Mouse (Mus musculus) right cerebral cortex, postnatal 14 days (tissue): ENCODE measurements around the gene Cacna2d3.

Source experiments
- DNase-seq: peaks from one replicate; pipeline ENCODE4 v3.0.0; 2022

The Cacna2d3 gene

GRCm38 (mm10) chr14:29228976-29229716 is 492.5 kb downstream of the Cacna2d3 start:
- DNase-seq: no peak

DNA sequence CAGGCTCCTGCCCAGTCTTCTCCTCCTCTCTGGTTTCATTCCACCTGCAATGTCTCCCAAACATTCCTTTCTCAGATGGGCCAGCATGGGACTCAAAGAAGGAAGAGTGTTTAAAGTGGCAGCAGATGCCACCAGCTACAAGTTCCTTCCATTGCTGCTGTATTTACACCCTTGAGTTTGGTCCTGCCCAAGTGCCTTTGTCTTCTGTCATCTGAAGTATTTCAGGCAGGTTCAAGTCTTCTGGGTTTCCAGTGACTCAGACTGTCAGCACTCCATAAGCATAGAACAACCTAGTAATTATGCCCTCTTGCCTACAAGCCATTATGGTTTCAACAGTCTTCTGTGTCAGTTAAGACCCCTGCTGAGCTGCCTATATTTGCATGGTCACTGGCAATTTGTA is 493.2 kb downstream of the Cacna2d3 start:
- DNase-seq: no peak

- DNase-seq: no peak
These were observed 493.7 kb downstream of the Cacna2d3 start for GRCm38 (mm10) chr14:29227959-29228358.

DNA sequence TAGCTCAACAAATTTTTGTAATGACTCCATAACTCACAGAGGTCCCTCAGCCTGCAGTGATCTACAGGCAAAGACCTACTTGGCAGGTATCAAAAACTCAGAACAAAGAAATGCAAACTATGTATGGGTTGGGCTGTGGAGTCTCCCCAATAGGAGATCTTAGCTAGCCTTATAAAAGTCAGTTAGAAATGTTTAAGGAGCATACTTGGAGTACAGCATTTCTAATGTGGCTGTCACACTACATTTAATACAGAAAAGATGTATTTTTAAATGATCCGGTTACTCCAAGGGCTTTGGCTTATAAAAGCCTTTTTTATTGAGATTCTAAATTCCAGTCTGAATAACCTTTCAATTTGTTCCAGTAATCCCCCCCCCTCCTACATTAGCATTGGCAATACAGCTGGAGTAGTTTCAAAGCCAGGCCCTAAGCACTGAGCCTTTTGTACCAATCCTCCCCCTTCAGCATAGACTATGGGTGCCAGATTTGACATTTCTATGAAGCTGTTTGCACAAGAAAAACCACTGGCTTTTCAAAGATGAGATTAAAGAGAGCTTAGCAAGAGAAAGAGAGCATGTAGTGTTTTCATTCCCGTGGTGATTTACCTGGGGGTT is 495.8 kb downstream of the Cacna2d3 start:
- DNase-seq: no peak

DNA sequence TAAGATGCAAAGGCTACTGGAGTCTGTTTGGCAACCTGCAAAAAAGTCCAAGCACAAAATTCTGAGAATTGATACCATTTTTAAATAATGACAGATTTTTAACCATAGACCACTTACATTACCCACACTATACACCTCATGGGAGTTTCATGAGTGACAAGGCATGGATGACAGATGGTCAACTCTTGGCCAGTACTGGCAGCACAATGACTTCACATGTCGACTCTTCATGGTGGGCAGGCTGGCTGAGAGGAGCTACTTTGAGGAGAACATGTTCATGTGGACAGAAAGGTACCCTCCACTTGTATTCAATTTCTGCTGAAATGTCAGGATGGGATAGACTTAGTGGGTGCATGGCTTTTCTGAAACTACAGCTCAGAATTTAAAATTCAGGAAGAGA is 498.7 kb downstream of the Cacna2d3 start:
- DNase-seq: no peak

DNA sequence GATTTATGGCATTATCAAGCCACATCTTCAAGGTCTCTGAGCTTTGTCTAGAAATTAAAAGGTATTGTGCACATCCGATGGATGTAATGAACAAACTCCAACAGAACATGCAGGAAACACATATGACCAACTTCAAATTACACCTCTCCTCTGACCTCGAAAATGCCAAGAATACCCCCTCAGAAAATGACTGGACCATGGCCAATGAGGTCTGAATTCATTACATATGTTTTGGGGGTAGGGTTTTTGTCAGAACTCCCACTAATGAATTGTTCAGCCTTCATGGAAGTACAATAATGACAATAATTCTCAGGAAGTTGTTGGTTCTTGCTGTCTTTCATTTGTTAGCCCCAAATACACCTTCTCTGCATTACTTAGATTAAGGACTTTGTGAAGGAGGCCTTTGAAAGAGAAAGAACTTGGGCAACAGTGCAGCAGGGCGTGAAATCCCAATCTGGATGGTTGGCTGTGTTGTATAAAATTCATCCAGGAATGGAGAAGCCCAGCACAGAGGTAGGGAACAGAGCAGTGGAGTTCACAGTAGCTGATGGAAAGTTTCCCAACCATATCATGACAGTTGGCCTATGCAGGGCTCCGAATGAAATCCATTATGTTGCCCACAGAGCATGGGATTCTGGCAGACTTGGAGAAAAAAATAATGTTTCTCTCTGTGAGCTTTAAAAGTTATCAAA is 499.3 kb downstream of the Cacna2d3 start:
- no peak for DNase-seq

DNA sequence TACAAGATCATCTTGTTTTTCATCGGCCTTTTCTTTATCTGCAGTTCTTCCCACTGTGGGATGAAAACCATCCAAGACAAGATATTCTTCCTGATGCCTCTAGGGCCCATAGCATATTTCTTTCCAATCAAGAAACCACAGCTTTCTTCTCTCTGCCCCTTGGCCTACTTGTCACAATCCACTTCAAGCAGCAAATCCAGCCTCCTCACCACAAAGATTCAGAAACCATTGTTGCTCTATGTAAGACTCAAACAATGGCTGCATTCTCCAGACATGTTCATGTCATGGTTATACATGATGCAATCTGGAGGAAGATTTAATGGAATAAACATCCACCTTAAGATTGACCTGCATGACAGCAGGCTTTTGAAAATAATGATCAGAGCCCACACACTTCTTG is 505.6 kb downstream of the Cacna2d3 start:
- DNase-seq: no peak

DNA sequence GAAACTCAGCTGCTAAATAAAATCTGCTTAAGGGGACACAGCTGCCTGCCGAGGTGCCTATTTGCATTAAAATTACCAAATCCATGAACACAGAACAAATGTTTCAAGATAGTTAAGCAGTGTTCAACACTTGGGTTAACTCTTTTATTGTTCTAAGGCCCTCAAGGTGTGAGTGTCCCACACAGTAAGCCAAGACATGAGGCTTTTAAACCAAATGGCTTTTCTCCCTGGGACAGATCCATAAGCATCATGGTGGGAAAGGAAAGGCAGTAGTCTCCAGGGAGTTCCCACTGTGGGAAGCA is 516.7 kb downstream of the Cacna2d3 start:
- DNase-seq: no peak

DNA sequence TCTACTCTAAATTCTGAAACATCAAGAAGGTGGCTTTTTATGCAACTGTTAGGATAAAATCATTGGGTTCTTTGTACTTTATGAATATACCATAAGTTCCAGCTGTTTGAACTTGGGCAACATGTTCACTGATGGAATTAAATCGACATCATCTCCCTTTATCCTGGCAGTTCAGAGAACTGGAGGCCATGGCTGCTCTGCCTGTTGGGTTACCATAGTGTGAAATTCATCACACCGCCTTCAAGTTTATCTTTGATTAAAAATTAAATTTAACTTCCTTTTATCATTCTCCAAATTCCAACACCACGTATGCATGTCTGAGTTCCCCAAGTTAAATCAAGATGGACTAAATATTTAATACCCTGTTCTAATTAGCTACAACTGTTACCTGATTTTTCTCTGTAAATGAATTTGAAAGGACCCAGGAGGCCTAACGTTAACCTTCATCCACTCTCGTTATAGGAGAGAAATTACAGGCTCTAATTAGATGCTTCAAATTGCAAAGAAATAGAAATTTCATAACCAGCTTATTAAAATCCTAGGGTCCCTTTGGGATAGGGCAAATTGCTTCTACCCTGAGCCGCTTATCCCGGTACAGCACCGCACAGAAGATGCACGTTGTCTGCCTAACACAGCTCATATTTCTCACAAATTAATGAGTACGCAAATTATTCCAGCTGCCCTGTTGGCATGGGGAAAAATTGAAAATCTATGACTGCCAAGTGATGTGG is 517.3 kb downstream of the Cacna2d3 start:
- no peak for DNase-seq

DNA sequence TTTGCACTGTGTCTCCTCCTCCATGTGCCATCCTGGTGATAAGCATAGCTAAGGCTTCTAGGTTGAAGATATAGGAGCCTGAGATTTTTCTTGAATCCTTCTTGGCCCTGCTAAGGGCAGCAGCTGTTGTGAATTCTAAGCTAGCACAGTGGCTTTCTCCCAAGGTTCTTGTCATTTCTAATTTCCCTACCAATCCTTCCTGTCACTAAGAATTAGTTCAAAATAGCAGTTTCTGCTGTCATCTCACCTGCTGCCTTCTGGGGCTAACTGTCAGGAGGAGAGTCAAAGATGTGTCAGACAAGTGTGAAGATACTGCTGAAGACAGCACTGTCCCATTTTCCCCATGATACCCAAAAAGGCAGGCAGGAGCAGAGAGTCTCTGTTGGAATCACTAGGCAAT is 525.5 kb downstream of the Cacna2d3 start:
- no peak for DNase-seq

DNA sequence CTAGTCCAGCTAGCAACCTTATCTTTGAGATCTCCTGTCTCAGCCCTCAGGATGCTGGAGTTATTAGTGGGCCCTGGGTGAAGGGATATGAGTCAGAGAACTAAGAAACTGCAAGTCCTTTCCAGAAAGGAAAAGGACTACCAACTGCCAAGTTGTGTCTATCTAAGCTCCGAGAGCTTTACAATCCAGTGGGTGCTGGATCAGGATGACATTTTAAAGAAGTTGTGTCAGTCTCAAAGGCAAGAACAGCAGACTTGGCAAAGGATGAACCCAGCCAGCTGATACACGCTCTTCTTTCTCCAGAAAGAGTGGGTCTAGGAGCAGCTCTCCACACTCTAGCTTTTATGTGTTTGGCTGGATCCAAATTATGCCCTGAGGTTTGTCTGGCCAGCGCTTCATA is 530.2 kb downstream of the Cacna2d3 start:
- DNase-seq: no peak

DNA sequence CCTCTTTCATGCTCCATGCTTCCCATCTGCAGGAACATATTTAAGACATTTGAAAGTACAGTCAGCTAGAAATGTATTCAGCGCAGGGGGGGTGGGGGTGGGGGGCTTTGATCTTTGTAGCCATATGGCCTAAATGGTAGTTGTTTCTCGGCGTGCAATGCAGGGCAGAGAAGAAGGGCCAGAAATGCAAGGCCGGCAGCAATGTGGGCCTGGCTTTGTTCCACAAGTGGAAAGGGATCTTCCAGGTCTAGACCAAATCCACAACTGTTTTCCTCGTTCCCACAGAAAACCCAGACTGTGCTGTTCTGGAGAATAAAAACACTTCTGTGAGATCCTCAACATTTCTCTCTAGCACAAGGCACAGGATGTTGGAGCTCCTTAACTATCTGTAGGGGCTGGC is 537.9 kb downstream of the Cacna2d3 start:
- no peak for DNase-seq

GRCm38 (mm10) chr14:29179397-29179888 is 542.2 kb downstream of the Cacna2d3 start:
- no peak for DNase-seq

DNA sequence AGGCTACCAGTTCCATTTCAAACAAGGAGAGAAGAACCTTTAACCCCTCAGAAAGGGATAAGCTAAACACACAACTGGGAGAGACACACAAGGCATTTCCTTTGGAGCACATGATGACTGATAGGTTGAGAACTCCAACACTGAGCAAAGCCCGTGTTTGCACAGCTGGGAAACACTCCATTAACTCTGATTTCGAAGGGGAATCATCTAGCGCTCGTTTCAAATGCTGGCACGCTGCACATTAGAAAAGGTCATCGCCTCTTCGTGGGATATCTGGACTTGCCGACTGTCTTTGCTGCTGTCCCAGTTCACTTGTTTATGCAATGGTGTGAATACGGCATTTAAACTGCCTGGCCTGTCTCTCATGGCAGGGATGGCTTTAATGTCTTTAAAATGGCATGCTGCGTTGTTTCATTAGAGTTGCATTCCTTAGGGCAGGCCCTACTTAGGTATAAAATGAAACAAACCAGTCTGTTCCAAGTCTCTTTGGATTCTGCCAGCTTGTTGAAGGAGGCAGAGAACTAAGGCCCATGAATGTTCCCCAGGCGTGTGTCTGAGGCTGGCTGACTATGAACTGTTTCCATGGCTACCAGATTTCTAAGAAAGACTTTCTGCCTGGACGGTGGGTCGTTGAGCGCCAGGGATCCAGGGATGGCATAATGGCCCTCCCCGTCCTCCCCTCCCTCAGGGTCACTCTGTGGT is 542.8 kb downstream of the Cacna2d3 start:
- no peak for DNase-seq

GRCm38 (mm10) chr14:29174762-29175161 is 546.9 kb downstream of the Cacna2d3 start:
- no peak for DNase-seq

DNA sequence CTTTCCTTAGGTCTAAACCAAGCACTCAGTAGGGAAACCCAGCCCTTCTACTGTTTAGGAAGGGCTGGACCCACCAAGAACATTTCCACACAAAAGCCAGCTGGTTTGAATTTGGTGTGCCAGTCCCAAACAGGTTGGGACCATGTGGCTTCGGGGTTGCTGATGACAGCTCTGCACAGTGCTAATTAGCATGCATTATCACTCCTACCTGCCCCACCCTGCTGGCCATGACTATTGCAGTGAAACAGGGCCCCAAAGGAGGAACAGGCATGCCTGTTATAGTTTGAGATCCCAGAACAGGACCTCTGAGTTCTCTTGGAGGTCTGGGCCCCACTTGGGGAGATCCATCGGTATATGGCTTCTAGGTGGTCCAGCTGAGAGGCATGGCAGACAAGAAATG is 549.5 kb downstream of the Cacna2d3 start:
- no peak for DNase-seq

GRCm38 (mm10) chr14:29164653-29165030 is 557.0 kb downstream of the Cacna2d3 start:
- no peak for DNase-seq

DNA sequence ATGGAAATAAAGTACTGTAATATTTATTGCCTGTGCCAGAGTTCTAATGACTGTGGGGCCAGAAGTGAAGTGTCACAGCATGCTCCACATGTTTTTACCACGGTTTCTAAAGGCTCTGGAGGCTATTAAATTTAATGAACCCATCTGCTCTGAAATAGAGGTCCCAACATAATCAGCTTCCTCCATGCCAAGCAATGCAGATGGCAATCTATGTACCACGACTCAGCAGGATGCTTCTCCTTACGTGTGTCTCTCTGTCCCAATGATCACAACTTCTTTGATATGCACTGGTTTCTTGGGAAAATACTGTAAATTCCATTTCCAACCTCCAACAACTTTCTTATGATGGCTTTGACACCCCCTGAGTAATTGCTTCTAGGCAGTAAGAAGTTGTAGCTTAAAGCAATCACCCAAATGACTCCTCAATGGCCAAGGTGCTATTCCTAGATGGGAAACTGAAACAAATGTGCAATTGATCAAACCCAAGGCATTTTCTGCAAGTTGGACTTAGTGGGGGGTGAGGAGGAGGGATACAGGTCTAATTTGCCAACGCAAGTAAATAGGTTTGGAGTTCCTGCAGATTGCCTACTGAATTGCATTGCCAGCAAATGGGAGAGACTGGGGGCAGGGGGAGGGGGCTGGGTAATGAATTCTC is 557.5 kb downstream of the Cacna2d3 start:
- no peak for DNase-seq

DNA sequence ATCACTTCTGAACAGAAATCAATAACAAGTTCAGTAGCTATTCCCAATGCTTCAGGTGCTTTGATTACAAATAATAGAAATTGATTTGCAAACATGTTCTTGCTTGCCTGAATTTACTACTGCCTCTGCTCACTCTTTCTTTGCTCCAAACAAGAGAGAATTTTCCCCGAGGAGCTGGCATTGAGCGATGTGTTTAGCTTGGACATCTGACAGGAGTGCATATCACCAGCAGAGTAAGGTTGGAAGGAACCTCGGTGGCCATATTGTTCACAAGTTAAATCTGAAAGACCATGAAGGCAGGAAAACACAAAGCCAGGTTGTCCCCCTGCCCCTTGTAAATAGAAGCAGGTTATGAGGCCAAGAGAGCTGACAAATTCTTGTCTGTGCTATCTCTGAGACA is 561.9 kb downstream of the Cacna2d3 start:
- DNase-seq: no peak

- DNase-seq: no peak
These were observed 564.6 kb downstream of the Cacna2d3 start for GRCm38 (mm10) chr14:29157096-29157495.

DNA sequence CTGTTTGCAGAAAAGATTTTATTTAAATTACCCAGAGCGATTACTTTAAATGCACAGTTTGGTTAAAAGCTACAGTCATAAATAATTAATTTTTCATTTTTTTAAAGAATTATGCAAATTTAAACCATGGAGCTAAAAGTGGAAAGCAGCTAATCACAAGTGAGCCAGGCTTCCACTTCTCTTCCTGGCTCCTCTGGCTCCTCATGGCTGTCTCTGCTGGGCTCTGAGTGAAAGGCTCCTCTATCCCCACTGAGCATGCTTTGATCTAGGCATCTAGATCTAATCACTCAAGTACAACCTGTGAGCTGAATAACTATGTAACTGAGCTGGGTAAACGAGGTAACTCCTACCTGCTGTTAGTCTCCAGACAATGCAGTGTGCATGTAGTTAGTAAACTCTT is 577.5 kb downstream of the Cacna2d3 start:
- no peak for DNase-seq

DNA sequence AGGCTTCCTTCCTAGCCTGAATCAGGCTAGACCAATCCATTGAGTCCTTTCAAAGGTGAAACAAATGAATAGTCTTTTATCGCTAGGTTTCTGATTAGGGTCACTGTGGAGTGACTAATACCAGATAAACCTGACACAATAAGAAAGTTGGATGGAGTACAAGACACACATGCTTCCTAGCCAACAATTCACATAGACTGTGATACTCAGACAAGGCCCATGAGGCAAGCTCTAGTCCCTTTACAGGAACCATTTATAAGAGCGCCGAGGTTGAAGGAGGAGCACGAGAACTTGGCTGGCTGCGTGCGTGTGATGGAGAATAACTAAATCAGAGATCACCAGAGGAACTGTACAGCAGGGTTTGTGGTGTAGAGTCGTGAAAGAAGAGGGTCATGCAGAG is 584.0 kb downstream of the Cacna2d3 start:
- DNase-seq: no peak
